Mouse (Mus musculus) lung, adult 18-20 months (tissue): ENCODE measurements around the gene Ap1m2.
"Not testable (repeated sequence)": the region's sequence is repeated elsewhere in the genome, so short reads cannot be mapped to it uniquely, and the experiment has no call there.

Source experiments
- DNase-seq, 2 experiments: peaks; one replicate each; pipeline ENCODE4 v3.0.0; 2022; ENCODE audit warnings: mixed read lengths in 2 of 2

Ap1m2 gene

GRCm38 (mm10) chr9:21288404-21289336, 23.5 kb downstream of the Ap1m2 start:
- peak; percentile 33 to 34 for DNase-seq

- DNase-seq, result peak; percentile 99
Observed at GRCm38 (mm10) chr9:21287571-21288402, 24.4 kb downstream of the Ap1m2 start, which contains the start of gene Kri1. Kri1 (minus strand) TSS chr9:21287969.

GRCm38 (mm10) chr9:21286753-21287152, 25.4 kb downstream of the Ap1m2 start:
- DNase-seq, result no peak

- DNase-seq, result no peak
Observed at GRCm38 (mm10) chr9:21283994-21284393, 28.1 kb downstream of the Ap1m2 start.

GRCm38 (mm10) chr9:21283591-21283990, 28.5 kb downstream of the Ap1m2 start:
- no peak for DNase-seq

GRCm38 (mm10) chr9:21277776-21278175, 34.4 kb downstream of the Ap1m2 start:
- DNase-seq, result no peak

GRCm38 (mm10) chr9:21276307-21276706, 35.8 kb downstream of the Ap1m2 start:
- DNase-seq, result no peak

- no peak for DNase-seq
Observed at GRCm38 (mm10) chr9:21275727-21276126, 36.4 kb downstream of the Ap1m2 start.

GRCm38 (mm10) chr9:21275013-21275710, 37.0 kb downstream of the Ap1m2 start:
- DNase-seq, result no peak

- no peak for DNase-seq
Observed at GRCm38 (mm10) chr9:21274336-21274735, 37.8 kb downstream of the Ap1m2 start.

GRCm38 (mm10) chr9:21273520-21274228, 38.5 kb downstream of the Ap1m2 start:
- DNase-seq, result peak; percentile 30 to 47

- DNase-seq, result no peak
Observed at GRCm38 (mm10) chr9:21273094-21273493, 39.0 kb downstream of the Ap1m2 start.

- no peak for DNase-seq
Observed at GRCm38 (mm10) chr9:21272391-21272790, 39.7 kb downstream of the Ap1m2 start.

- not testable (repeated sequence) for DNase-seq
Observed at GRCm38 (mm10) chr9:21269590-21269989, 42.5 kb downstream of the Ap1m2 start.

GRCm38 (mm10) chr9:21268305-21268704, 43.8 kb downstream of the Ap1m2 start:
- no peak for DNase-seq

- DNase-seq, result no peak
Observed at GRCm38 (mm10) chr9:21266889-21267288, 45.2 kb downstream of the Ap1m2 start.

- peak; percentile 37 to 50 for DNase-seq
Observed at GRCm38 (mm10) chr9:21265611-21266010, 46.5 kb downstream of the Ap1m2 start.

GRCm38 (mm10) chr9:21265000-21265561, 47.1 kb downstream of the Ap1m2 start, which contains the start of gene Atg4d:
Atg4d (plus strand) TSS chr9:21265293.
- peak; percentile 99 for DNase-seq

GRCm38 (mm10) chr9:21264272-21264999, 47.7 kb downstream of the Ap1m2 start:
- no peak for DNase-seq

GRCm38 (mm10) chr9:21261831-21262230, 50.3 kb downstream of the Ap1m2 start:
- no peak for DNase-seq

GRCm38 (mm10) chr9:21260491-21261040, 51.6 kb downstream of the Ap1m2 start:
- DNase-seq, result no peak
